Mouse (Mus musculus) right cerebral cortex, postnatal 14 days (tissue): ENCODE measurements at regions not wholly inside any gene's neighbourhood (a gene's known extent, or its start where the extent isn't known, plus 50 kb on each side); places are given as distances from the start of the nearest gene placed in this dataset.

ENCODE experiments used
- DNase-seq: peaks from one replicate; pipeline ENCODE4 v3.0.0; 2022

DNA sequence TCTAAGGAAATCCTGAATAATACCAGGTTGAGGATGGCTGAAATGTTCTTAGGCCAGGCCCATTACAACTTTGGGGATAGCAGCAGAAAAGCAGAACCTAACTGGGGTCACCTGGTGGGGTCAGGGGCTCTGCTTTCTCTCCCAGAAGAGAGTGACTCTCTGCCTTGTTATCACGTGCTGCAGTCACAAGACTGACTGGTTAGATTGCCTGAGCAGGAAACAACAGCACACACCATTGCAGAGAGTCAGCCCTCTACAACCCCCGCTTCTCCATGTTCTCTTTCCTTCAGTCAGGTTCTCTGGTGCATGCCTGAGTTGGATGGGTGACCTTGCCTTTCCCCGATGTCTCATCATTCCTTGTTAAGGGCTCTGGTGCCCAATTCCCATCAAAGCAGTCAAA is 91.2 kb upstream of the Hsd17b12 start:
- no peak for DNase-seq

DNA sequence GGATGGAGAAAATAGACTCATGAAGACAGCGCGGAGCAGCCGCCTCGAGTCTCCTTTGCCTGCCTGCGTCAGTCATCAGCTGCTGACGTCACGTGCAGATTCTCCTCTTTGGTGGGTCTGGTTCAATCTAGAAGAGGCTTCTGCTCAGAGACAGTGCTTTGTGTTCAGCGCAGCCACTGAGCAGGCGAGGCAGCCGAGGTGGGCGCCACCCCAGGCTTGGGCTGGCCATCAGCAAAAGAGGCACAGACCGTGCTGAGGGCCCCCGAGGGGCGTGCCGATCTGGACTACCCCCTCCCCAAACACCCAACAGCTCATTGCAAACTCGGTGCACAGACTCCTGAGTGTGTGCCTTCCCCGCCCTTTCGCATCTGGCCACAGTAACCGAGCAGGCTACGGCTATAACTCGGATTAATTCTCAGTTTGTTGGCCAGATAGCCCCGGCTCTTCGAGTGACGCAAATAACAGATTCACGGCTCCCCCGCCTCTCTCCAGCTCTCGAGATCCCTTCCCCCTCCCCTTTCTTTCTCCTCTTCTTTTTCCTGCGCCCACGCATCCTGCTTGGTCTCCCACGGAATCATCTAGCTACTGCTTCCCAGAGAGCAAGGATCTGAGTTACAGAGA is 89.2 kb upstream of the Hsd17b12 start:
- DNase-seq, result peak; percentile 79

DNA sequence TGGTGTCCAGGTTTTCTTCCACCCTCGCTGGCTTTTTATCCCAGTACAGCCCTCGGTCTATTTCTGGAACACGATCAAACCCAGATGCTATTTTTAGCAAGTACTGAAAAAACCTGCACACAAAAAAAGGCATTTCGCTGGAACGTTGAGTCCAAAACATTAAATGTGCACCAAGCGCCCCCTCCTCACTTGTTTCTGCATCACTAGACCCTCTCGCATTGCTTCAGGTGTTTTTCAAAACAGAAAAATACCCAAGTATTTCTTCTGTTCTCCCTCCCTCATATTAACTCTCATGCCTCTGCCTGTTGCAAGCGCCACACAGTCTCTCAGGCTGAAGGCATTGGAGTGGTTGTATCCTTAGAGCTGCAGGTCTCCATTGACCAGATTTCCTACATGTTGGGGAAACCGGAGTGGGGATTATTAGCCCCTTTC is 88.4 kb upstream of the Hsd17b12 start:
- no peak for DNase-seq

- peak; percentile 85 for DNase-seq
Observed at GRCm38 (mm10) chr2:94245305-94245959, 87.7 kb upstream of the Hsd17b12 start.

GRCm38 (mm10) chr2:94244140-94244539 is 86.4 kb upstream of the Hsd17b12 start:
- no peak for DNase-seq

- peak; percentile 56 for DNase-seq
Observed at GRCm38 (mm10) chr2:94243053-94243916, 85.5 kb upstream of the Hsd17b12 start.

DNA sequence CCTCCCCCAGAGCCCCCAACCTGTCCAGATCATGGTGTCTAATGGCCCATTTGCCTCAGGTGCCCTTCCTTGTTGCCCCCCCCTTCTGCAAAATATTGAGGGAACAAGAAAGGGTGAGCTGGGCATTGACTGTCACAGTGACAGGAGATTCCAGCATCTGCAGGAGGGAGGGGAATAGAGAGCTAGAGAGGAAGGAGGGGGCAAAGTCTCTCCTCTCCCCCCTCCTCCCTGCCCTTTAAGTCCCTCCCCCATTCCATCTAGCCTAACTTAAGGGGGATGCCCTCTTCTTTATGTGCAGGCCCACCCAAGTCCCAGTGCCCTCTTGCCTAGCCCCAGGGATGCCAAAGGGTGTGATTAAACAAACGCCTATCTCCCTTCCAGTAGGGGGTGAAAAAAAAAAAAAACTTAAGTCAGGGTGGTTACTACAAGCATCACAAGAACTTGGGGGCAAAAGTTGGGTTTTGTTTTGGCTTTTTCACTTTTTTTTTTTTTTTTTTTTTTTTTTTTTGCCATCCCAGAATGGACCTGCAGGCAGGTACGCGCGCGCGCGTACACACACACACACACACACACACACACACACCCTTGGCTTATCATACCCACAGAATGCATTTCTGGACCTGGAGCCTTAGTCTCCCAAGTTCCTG is 84.8 kb upstream of the Hsd17b12 start:
- no peak for DNase-seq

- DNase-seq, result no peak
Observed at GRCm38 (mm10) chr2:94242051-94242397, 84.3 kb upstream of the Hsd17b12 start.

GRCm38 (mm10) chr2:94241301-94242050 is 83.7 kb upstream of the Hsd17b12 start:
- peak; percentile 62 for DNase-seq

- DNase-seq, result peak; percentile 22
Observed at GRCm38 (mm10) chr2:94240411-94240810, 82.6 kb upstream of the Hsd17b12 start.

GRCm38 (mm10) chr2:94239573-94239972 is 81.8 kb upstream of the Hsd17b12 start:
- DNase-seq, result no peak

- DNase-seq, result no peak
Observed at GRCm38 (mm10) chr2:94236479-94236878, 78.7 kb upstream of the Hsd17b12 start.

DNA sequence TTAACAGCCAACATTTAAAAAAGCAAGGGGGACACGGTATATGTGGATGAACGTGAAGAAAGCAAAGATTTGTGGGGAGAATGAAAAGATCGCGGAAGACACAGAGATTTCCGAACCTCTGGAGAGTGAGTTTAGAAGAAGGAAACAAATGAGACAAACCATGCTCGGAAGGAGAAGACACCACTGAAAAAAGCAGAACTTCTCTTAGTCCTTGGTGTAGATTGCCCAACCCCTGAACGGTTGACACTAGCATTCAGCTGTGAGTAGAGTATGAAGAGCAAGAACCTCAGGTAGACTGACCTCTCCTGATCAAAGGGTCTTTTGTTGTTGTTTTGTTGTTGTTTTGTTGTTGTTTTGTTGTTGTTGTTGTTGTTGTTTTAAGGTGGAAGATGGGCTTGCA is 75.8 kb upstream of the Hsd17b12 start:
- DNase-seq, result no peak

GRCm38 (mm10) chr2:94219421-94219820 is 61.7 kb upstream of the Hsd17b12 start:
- DNase-seq, result no peak

GRCm38 (mm10) chr2:94217481-94217880 is 59.7 kb upstream of the Hsd17b12 start:
- DNase-seq, result no peak

DNA sequence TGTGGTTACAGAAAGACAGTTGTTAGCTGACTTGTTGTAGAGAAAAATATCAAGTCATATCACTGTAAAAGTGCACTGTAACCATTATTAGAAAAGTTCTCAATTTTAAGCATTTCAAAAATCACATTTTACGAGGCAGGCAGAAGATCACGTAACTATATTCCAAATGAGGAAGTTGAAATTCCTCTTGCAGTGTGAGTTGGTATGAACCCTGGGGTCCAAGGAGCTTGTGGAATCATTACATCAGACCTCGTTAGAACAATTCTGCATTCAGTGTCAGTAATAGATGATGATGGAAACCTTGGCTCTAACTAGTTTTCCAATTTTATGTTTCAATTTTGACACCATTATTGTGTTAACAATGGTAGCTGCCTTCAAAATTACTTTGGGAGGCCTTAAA is 57.7 kb upstream of the Hsd17b12 start:
- no peak for DNase-seq
